Mouse (Mus musculus) ES-E14 (cell line): ENCODE measurements around the gene Gm28305.

ENCODE experiments used
- CHD2 ChIP-seq: IDR thresholded peaks from 2 replicates; pipeline ENCODE4 v1.6.1; 2014; ENCODE audit warnings: mild to moderate bottlenecking, low read depth, low read length, inconsistent platforms
- MAFK ChIP-seq: IDR thresholded peaks from 2 replicates; pipeline ENCODE4 v1.6.1; 2014; ENCODE audit warnings: mild to moderate bottlenecking, low read depth, low read length, inconsistent platforms; ENCODE audit not compliant: insufficient read depth
- ZC3H11A ChIP-seq: IDR thresholded peaks from 2 replicates; pipeline ENCODE4 v1.6.1; 2012; ENCODE audit warnings: low read depth, mild to moderate bottlenecking, inconsistent platforms, low read length, borderline replicate concordance

DNA sequence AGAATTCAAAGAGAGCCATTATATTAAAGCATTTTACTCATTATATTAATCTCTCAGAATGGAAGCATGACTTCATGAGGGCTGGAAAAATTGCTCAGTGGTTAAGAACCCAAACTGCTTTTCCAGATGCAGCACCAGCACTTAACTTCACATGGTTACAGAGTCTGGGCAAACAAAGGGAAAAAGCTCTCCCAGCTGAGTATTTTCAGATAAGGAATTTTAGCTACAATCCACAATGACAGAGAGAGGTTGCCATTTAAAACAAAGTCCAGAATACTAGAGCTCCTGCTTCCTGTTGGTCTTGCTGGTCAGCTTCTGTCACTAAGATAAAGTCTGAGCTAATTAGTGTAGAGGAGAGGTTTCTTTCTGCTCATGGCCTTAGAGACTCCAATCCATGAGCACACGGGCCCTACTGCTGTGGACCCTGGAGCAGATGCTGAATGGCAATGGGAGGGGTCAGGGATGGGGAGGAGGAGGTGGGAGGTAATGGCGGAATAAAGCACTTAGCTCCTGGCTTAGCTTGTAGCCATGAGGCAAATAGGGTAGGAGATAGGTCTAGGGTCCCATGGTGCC is 68.2 kb downstream of the Gm28305 start:
- TF ChIP-seq CHD2 (no peak), MAFK (no peak), ZC3H11A (no peak)
